Mouse (Mus musculus) C2C12 (cell line): Measurements from ENCODE around the gene Nup88.

ENCODE experiments used
- CTCF ChIP-seq: IDR thresholded peaks from one replicate; pipeline ENCODE4 v1.5.1; 2011; ENCODE audit not compliant: control insufficient read depth, insufficient read depth, insufficient read length
- MAX ChIP-seq: IDR thresholded peaks from one replicate; pipeline ENCODE4 v1.6.1; 2011; ENCODE audit warnings: mild to moderate bottlenecking, control low read depth

DNA sequence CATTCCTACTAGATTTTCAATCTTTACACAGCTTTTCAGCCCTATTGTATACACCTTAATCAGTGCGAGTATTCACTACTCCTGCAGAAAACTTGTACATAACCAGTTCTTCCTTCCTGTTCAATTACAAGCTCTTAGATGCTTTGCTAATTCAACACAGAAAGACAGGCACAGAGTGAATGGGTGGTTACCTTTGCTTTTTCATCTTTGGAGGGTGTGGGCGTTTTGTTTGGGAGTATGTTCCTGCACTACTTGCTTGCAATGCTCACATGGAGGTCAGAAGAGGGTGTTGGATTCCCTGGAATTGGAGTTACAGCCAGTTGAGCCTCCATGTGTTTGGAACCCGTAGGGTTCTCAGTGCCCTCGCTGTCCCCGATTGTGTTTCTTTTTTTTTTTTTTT, 35.3 kb upstream of the Nup88 start:
- TF ChIP-seq MAX = no peak
- TF ChIP-seq CTCF = no peak
